Mouse (Mus musculus) stomach, postnatal 0 days (tissue): ENCODE results near the gene Mpp2.

Experiments used
- CTCF ChIP-seq: IDR thresholded peaks from 2 replicates; pipeline ENCODE4 v1.5.1; 2016; ENCODE audit warnings: antibody characterized with exemption, low read depth, mild to moderate bottlenecking, moderate library complexity
- EP300 ChIP-seq: optimal IDR thresholded peaks from 2 replicates; pipeline ENCODE3; 2016; ENCODE audit warnings: antibody characterized with exemption

GRCm38 (mm10) chr11:102087931-102088898, at the start of gene Mpp2:
- TF ChIP-seq CTCF (no peak), EP300 (no peak)
